Mouse (Mus musculus): ENCODE results near the gene Itgal.

- TF ChIP-seq POLR2A (IDR thresholded peaks at IDR 0.05; ENCODE audit: insufficient read depth, low read length) (no peak), EP300 (IDR thresholded peaks at IDR 0.05; ENCODE audit: insufficient read depth, low read depth, low read length) (no peak)
These were observed 33.7 kb upstream of the Itgal start for GRCm38 (mm10) chr7:127262218-127262961.

All from ES-Bruce4 (cell line).